In the genomic region with DNA sequence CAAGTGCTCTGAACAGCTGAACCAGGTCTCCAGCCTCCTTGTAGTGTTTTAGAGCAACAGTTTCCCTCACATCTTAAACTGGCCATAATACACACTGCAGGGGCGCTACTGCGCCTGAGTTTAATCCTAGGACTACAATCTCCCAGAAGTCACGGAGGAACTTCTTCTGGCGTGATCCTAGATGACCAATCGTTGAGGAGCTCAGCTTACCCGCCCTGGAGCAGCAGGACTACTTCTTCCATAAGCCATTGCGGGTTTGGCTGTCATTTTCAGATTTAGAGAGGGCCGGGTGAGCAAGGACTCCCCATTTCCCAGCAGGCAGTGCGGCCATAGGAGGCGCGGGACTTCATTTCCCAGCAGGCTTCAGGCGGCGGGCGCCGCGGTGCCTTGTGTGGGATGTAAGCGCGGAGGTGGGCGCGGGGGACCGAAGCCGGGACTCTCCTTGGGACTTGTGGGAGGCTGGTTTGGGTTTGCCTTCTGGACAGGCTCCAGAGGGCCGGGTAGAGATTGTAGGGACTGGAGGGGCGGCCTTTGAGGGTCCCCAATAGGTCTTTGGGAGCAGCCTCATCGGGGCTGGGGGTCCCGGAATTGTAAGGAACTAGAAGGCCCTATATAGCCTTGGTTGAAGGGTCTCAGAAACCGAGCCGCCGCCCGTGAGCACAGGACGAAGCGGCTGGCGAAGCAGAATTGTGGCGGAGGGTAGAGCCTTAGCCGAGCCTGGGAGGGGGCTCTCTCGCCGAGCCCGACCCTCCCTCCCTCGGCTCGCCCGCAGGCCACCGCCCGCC, we compare ENCODE assay signal across 7 mouse cellular contexts. TPM values are rescaled to one million over a fixed set of nuclear protein-coding genes. Genes with fewer than 3 reads are reported as not detected.
A peak's percentile ranks its signal among the peaks of the same experiment; 100 is the strongest.
DNase-seq lines count a peak whose midpoint lies in the region; ATAC-seq lines count a peak whose summit lies in the region.

Gene Men1 (plus strand): TSS at position 307 of the 785 bp plus-strand sequence.

- ATAC-seq in embryonic facial prominence, embryonic 12.5 days (ENCODE audit: insufficient number of reproducible peaks, insufficient read depth, low FRiP score, low TSS enrichment): peak; percentile 90
- ATAC-seq in limb, embryonic 11.5 days (ENCODE audit: insufficient number of reproducible peaks, low FRiP score, low TSS enrichment, low read depth): peak; percentile 90
- peak; percentile 92 for ATAC-seq in midbrain, embryonic 14.5 days (ENCODE audit: low FRiP score, low TSS enrichment)

- DNase-seq in adrenal gland, postnatal 25 days: peak; percentile 90
- peak; percentile 100 for DNase-seq in heart, adult 11 months
- DNase-seq in kidney, adult 18-20 months: peak; percentile 93
- peak; percentile 94 for DNase-seq in limb, embryonic 11.5 days (ENCODE audit: low spot score)
- DNase-seq in midbrain, embryonic 14.5 days: peak; percentile 98
- peak; percentile 82 to 83 for DNase-seq in spleen, adult 18-20 months

- peak within 1 kb of the TSS; percentile 86 for H3K9ac ChIP-seq in embryonic facial prominence, embryonic 12.5 days
- peak within 1 kb of the TSS; percentile 77 for H3K9ac ChIP-seq in limb, embryonic 11.5 days (ENCODE audit: low read length)
- peak within 1 kb of the TSS; percentile 90 for H3K9ac ChIP-seq in midbrain, embryonic 14.5 days (replicated peaks; ENCODE audit: low read length)

- H3K4me1 ChIP-seq in embryonic facial prominence, embryonic 12.5 days: peaks cover 19% of the 10 kb centered on the region
- H3K4me1 ChIP-seq in limb, embryonic 11.5 days (ENCODE audit: control insufficient read depth, insufficient read depth, low read length): peaks cover 20% of the 10 kb centered on the region
- peaks cover 12% of the 10 kb centered on the region for H3K4me1 ChIP-seq in midbrain, embryonic 14.5 days (ENCODE audit: control insufficient read depth, insufficient read depth, low read length)

- H3K4me2 ChIP-seq in embryonic facial prominence, embryonic 12.5 days (replicated peaks): peak within 1 kb of the TSS; percentile 94
- peak within 1 kb of the TSS; percentile 88 for H3K4me2 ChIP-seq in limb, embryonic 11.5 days (ENCODE audit: low read depth, severe bottlenecking)
- H3K4me2 ChIP-seq in midbrain, embryonic 14.5 days (ENCODE audit: low read length): peak within 1 kb of the TSS; percentile 79

- WGBS in embryonic facial prominence, embryonic 12.5 days: under 1% methylated on average over 43 of the region's 43 CpGs
- under 1% methylated on average over 42 of the region's 43 CpGs for WGBS in limb, embryonic 11.5 days
- under 1% methylated on average over 42 of the region's 43 CpGs for WGBS in midbrain, embryonic 14.5 days

- H3K36me3 ChIP-seq in embryonic facial prominence, embryonic 12.5 days: peaks cover 30% of the 10 kb centered on the region
- peaks cover 20% of the 10 kb centered on the region for H3K36me3 ChIP-seq in limb, embryonic 11.5 days (ENCODE audit: control insufficient read depth, insufficient read depth, low read length)
- H3K36me3 ChIP-seq in midbrain, embryonic 14.5 days (ENCODE audit: control insufficient read depth, insufficient read depth, low read length): peaks cover 30% of the 10 kb centered on the region

- H3K9me3 ChIP-seq in embryonic facial prominence, embryonic 12.5 days: no peaks in the 10 kb centered on the region
- H3K9me3 ChIP-seq in limb, embryonic 11.5 days (ENCODE audit: control insufficient read depth, low read length): no peaks in the 10 kb centered on the region
- H3K9me3 ChIP-seq in midbrain, embryonic 14.5 days (ENCODE audit: control insufficient read depth, low read length): no peaks in the 10 kb centered on the region

- H3K27me3 ChIP-seq in embryonic facial prominence, embryonic 12.5 days: no peaks in the 10 kb centered on the region
- no peaks in the 10 kb centered on the region for H3K27me3 ChIP-seq in limb, embryonic 11.5 days (ENCODE audit: control insufficient read depth, insufficient read depth, low read length)
- no peaks in the 10 kb centered on the region for H3K27me3 ChIP-seq in midbrain, embryonic 14.5 days (ENCODE audit: control insufficient read depth, insufficient read depth, low read length)

- H3K27ac ChIP-seq in embryonic facial prominence, embryonic 12.5 days: peak within 1 kb of the TSS; percentile 86
- H3K27ac ChIP-seq in limb, embryonic 11.5 days (replicated peaks; ENCODE audit: low read depth, low read length): peak within 1 kb of the TSS; percentile 61
- peak within 1 kb of the TSS; percentile 77 for H3K27ac ChIP-seq in midbrain, embryonic 14.5 days (replicated peaks; ENCODE audit: low read depth, low read length)

- H3K4me3 ChIP-seq in embryonic facial prominence, embryonic 12.5 days: peak within 1 kb of the TSS; percentile 75
- H3K4me3 ChIP-seq in limb, embryonic 11.5 days (ENCODE audit: low read depth, low read length): peak within 1 kb of the TSS; percentile 88
- peak within 1 kb of the TSS; percentile 80 for H3K4me3 ChIP-seq in midbrain, embryonic 14.5 days (replicated peaks; ENCODE audit: low read depth, low read length)

RNA-seq across cellular contexts. Expression of gene Men1, which starts in this region (rescaled TPM):
- 60.1 and 69.7 TPM in 2 replicates for total RNA-seq in adrenal gland, postnatal 25 days (2021)
- polyA plus RNA-seq in embryonic facial prominence, embryonic 12.5 days (2016; fragmentation: Nextera tagmentation; extraction: Ambion mirVana): 107 and 111 TPM in 2 replicates
- polyA plus RNA-seq in limb, embryonic 11.5 days (2014; fragmentation: Nextera tagmentation; extraction: Ambion mirVana): 65.3 and 66.7 TPM in 2 replicates
- polyA plus RNA-seq in midbrain, embryonic 14.5 days (2014; fragmentation: Nextera tagmentation; extraction: Ambion mirVana): 54.8 and 55.4 TPM in 2 replicates

Comparison
In these comparisons a context has a peak if more than half of its experiments do, and no peak if none do; other contexts are left out.
1. Peak in every context shown above with its lines: DNase-seq, ATAC-seq, H3K4me3 ChIP-seq and H3K27ac ChIP-seq.